Mouse (Mus musculus) liver, postnatal 0 days (tissue): ENCODE data around the gene Pin1. TPM values are rescaled to one million over a fixed set of nuclear protein-coding genes. Genes with fewer than 3 reads are reported as not detected.

Experiments
- ATAC-seq: fragments of 200-750 bp; cut with Nextera tagmentation; 2 replicates; pipeline ENCODE4 v1.8.0; 2017; ENCODE audit warnings: mild to moderate bottlenecking, moderate library complexity
- DNase-seq: peaks from one replicate; pipeline ENCODE4 v3.0.0-alpha.2; 2016
- H3K27ac ChIP-seq: fragments of 300-500 bp; sonication (generic); 2 replicates; pipeline ENCODE4 v1.5.1; 2014; ENCODE audit warnings: antibody characterized with exemption, moderate library complexity, mild to moderate bottlenecking, low read depth
- H3K27me3 ChIP-seq: fragments of 300-500 bp; sonication (generic); 2 replicates; pipeline ENCODE4 v1.6.1; 2014; ENCODE audit warnings: low read length, control low read depth, mixed read lengths; ENCODE audit not compliant: insufficient read depth
- H3K36me3 ChIP-seq: fragments of 300-500 bp; sonication (generic); replicated peaks from 2 replicates; pipeline ENCODE4 v1.6.1; 2014; ENCODE audit warnings: mild to moderate bottlenecking, control low read depth, low read length, moderate library complexity, mixed read lengths; ENCODE audit not compliant: insufficient read depth
- H3K4me1 ChIP-seq: fragments of 300-500 bp; sonication (generic); 2 replicates; pipeline ENCODE4 v1.6.1; 2014; ENCODE audit warnings: antibody characterized with exemption, mild to moderate bottlenecking, control low read depth; ENCODE audit not compliant: insufficient read depth
- H3K4me2 ChIP-seq: fragments of 300-500 bp; sonication (generic); 2 replicates; pipeline ENCODE4 v1.6.1; 2014; ENCODE audit warnings: low read depth, mild to moderate bottlenecking, low read length, moderate library complexity, mixed read lengths
- H3K4me3 ChIP-seq: fragments of 300-500 bp; sonication (generic); 2 replicates; pipeline ENCODE4 v1.5.1; 2014; ENCODE audit warnings: low read depth, low read length
- H3K9ac ChIP-seq: fragments of 300-500 bp; sonication (generic); replicated peaks from 2 replicates; pipeline ENCODE4 v1.6.1; 2014; ENCODE audit warnings: mild to moderate bottlenecking, moderate library complexity
- H3K9me3 ChIP-seq: fragments of 300-500 bp; sonication (generic); 2 replicates; pipeline ENCODE4 v1.6.1; 2016; ENCODE audit warnings: mild to moderate bottlenecking, control low read depth, low read length, mixed read lengths
- CTCF ChIP-seq: sonication (generic); IDR thresholded peaks from 2 replicates; pipeline ENCODE4 v1.5.1; 2016; ENCODE audit warnings: antibody characterized with exemption, low read depth
- EP300 ChIP-seq: IDR thresholded peaks from 2 replicates; pipeline ENCODE4 v1.6.1; 2016; ENCODE audit warnings: antibody characterized with exemption, low read depth, mild to moderate bottlenecking
- WGBS: fragments of 180-500 bp; shearing (Covaris S2); extraction: QIAGEN DNeasy Blood & Tissue Kit; methylation state at CpG from one replicate; pipeline ENCODE4 v1.1.7; 2014; ENCODE audit not compliant: insufficient replicate concordance; 5-methylcytosine and 5-hydroxymethylcytosine counted together
- polyA plus RNA-seq: library from polyadenylated mRNA; unstranded; fragments of >200 nt; fragmentation: Nextera tagmentation; extraction: Ambion mirVana; gene quantifications from 2 replicates; pipeline ENCODE4 v1.2.1, GENCODE M21; 2015

The Pin1 gene
- polyA plus RNA-seq, 1 experiment from 2014 or later = 15.5 TPM

DNA sequence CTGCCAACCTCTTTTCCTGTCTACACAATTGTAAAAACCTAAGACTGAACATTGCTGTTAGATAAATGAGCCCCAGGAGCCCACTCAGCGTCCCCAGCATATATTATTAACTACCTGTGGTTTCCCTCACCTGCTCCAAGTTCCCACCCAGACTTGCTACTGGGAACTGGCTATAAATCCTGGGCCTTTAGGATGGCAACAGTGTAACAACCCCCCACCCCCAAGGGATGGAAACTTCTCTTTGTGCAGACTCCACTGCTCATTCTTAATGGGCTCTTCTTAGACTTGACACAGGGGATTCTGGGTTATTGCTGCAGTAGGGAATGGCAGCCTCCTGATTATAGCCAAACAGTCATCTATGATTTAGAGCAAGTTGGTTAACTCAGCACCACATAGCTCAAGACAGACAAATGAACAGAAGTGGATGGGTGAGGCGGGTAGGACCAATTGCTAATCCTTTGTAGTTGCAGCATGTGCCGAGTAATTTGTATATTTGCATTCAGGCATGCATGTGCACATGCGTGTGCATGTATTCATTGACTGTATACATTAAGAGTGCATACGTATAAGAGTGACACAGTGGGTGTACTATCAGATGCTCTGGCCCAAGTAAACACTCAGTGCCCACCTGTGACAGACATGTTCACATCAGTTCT, 13.2 kb downstream of the Pin1 start:
- Histone ChIP-seq H3K36me3 (peaks cover 33% of the 10 kb centered on the region), H3K27me3 (no peaks in the 10 kb centered on the region), H3K27ac (no peak overlapping the region), H3K4me2 (no peak overlapping the region), H3K9me3 (no peaks in the 10 kb centered on the region), H3K4me1 (no peaks in the 10 kb centered on the region), H3K4me3 (no peak overlapping the region), H3K9ac (no peak overlapping the region)
- TF ChIP-seq EP300 = no peak
- no peak for TF ChIP-seq CTCF
- WGBS = 78% methylated on average over 5 of the region's 5 CpGs
- DNase-seq = no peak
- no peak for ATAC-seq

DNA sequence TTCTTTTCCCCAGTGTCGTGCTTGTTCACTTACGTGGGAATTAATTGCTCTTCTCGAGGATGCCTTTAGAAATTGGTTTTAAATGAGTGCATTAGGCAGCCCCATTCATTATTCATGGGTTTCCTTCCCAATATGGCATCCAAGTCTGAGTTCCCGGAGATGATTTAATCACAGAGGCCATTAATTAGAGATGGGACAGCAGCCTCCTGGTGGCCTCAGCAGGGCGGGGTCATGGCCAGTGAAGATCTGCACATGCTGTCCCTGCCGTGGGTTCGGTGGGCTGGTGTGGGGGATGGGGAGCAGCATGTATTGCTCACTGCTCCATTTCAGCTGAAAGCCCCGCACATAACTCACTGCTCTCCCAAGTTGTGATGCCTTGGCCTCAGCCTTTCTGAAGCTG, 14.0 kb downstream of the Pin1 start:
- no peak for DNase-seq
- WGBS = 48% methylated on average over 8 of the region's 8 CpGs
- H3K4me3 ChIP-seq = no peak overlapping the region
- no peaks in the 10 kb centered on the region for H3K4me1 ChIP-seq
- no peaks in the 10 kb centered on the region for H3K27me3 ChIP-seq
- H3K9me3 ChIP-seq = no peaks in the 10 kb centered on the region
- H3K27ac ChIP-seq = no peak overlapping the region
- TF ChIP-seq CTCF = no peak
- no peak for TF ChIP-seq EP300
- no peak overlapping the region for H3K9ac ChIP-seq
- no peak for ATAC-seq
- H3K4me2 ChIP-seq = no peak overlapping the region
- peaks cover 29% of the 10 kb centered on the region for H3K36me3 ChIP-seq

DNA sequence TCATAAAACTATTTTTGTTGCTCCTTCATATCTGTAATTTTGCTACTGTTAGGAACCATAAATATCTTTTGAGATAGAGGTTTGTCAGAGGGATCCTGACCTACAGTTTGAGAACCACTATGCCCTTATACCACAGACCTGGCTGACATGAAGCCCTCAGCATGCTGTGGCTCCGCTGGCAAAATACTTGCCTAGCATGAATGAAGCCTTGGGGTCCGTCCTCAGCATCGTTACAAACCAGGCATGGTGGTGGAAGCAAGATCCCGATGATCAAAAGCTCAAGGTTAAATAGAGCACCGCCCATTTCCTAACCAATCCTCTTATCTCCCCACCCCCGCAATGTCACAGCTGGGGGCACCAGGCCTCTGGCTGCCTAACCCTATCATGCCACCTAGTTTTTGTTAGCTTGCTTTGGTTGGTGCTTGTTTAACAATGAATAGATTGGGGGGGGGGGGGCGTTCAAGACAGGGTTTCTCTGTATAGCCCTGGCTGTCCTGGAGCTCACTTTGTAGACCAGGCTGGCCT, 14.7 kb downstream of the Pin1 start:
- no peak for TF ChIP-seq CTCF
- TF ChIP-seq EP300 = no peak
- DNase-seq = no peak
- H3K27ac ChIP-seq = no peak overlapping the region
- H3K9me3 ChIP-seq = no peaks in the 10 kb centered on the region
- WGBS = 9% methylated on average over 7 of the region's 7 CpGs
- H3K4me2 ChIP-seq = no peak overlapping the region
- H3K27me3 ChIP-seq = no peaks in the 10 kb centered on the region
- H3K36me3 ChIP-seq = peaks cover 23% of the 10 kb centered on the region
- no peak overlapping the region for H3K9ac ChIP-seq
- peak; percentile 48 for ATAC-seq
- no peaks in the 10 kb centered on the region for H3K4me1 ChIP-seq
- no peak overlapping the region for H3K4me3 ChIP-seq

DNA sequence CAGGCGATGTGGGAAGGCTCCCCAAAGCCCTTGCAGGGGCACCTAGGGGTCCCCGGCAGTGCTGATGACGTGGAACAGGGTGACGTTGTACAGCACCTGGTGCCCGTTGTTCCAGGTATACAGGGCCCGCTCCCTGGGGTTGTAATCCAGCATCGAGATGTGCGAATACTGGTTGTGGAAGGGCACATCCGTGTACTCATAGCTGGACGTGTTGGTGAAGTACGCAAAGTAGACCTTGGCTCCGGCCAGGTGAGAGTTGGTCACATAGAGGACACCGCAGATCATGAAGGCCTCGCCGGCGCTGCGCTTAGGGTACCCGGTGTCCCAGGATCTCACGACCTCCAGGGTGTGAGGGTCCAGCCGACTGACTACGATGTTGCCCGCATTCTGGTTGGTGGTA, 16.2 kb downstream of the Pin1 start:
- no peak for TF ChIP-seq CTCF
- no peak for TF ChIP-seq EP300
- WGBS = 86% methylated on average over 22 of the region's 22 CpGs
- Histone ChIP-seq H3K36me3 (peaks cover 12% of the 10 kb centered on the region), H3K4me1 (no peaks in the 10 kb centered on the region), H3K9me3 (no peaks in the 10 kb centered on the region), H3K27me3 (no peaks in the 10 kb centered on the region), H3K4me2 (no peak overlapping the region), H3K27ac (no peak overlapping the region), H3K9ac (no peak overlapping the region), H3K4me3 (no peak overlapping the region)
- no peak for DNase-seq
- ATAC-seq = no peak

DNA sequence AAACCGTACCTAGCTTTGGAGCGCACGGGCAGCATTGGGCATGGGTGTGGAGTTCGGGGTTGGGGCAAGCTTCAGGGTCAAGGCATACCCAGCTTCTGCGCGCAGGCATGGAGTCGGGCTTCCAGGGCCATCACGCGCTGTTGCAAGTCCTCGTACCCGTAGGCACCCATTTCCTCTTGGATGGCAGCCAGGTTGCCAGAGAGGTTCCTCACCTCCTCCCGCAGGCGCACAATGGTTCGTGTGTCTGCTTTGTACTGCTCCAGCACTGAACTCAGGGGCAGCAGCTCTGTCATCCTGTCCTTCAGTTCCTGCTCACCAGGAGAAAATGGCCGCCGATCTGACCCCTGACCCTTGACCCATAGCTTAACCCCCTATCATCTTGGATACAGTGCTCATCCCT, 20.2 kb downstream of the Pin1 start:
- no peaks in the 10 kb centered on the region for H3K27me3 ChIP-seq
- no peaks in the 10 kb centered on the region for H3K9me3 ChIP-seq
- no peaks in the 10 kb centered on the region for H3K4me1 ChIP-seq
- whole genome bisulfite sequencing = 77% methylated on average over 15 of the region's 16 CpGs
- no peak overlapping the region for H3K27ac ChIP-seq
- H3K4me3 ChIP-seq = no peak overlapping the region
- no peaks in the 10 kb centered on the region for H3K36me3 ChIP-seq
- H3K9ac ChIP-seq = no peak overlapping the region
- no peak overlapping the region for H3K4me2 ChIP-seq
- TF ChIP-seq CTCF = no peak
- TF ChIP-seq EP300 = no peak
- ATAC-seq (no peak), DNase-seq (no peak)

DNA sequence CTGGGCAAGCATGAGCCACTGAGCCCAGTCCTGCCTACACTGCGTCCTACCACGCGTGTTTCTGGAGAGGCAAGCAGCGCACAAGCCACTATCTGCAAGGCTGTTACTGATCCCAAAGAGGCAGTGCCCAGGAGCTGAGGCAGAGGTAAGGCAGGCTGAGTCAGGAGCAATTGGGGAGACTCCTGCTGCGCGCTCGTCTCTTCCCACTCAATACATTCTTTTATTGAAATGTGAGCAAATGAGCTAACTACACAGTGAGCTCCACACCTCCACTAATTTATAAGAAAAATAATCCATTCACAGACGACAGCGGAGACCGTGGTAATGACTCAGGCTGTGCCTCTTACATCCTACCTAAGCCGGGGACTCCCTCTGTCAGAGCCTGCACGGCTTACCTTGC, 26.0 kb downstream of the Pin1 start:
- Histone ChIP-seq H3K4me1 (no peaks in the 10 kb centered on the region), H3K4me2 (no peak overlapping the region), H3K36me3 (no peaks in the 10 kb centered on the region), H3K27ac (no peak overlapping the region), H3K9me3 (no peaks in the 10 kb centered on the region), H3K4me3 (no peak overlapping the region), H3K27me3 (no peaks in the 10 kb centered on the region), H3K9ac (no peak overlapping the region)
- no peak for DNase-seq
- no peak for ATAC-seq
- WGBS = 87% methylated on average over 12 of the region's 12 CpGs
- no peak for TF ChIP-seq EP300
- no peak for TF ChIP-seq CTCF
